Mouse (Mus musculus) forebrain, embryonic 10.5 days (tissue): ENCODE measurements at regions not wholly inside any gene's neighbourhood (a gene's known extent, or its start where the extent isn't known, plus 50 kb on each side); places are given as distances from the start of the nearest gene placed in this dataset.

Source experiments
- DNase-seq: peaks from one replicate; pipeline ENCODE4 v3.0.0-alpha.2; 2017; ENCODE audit warnings: low spot score; ENCODE audit errors: extremely low spot score
- H3K27ac ChIP-seq: fragments of 300-500 bp; sonication (generic); 2 replicates; pipeline ENCODE4 v1.5.1; 2016; ENCODE audit warnings: mild to moderate bottlenecking
- H3K27me3 ChIP-seq: fragments of 300-500 bp; sonication (generic); 2 replicates; pipeline ENCODE4 v1.6.1; 2016; ENCODE audit warnings: mild to moderate bottlenecking; ENCODE audit not compliant: poor library complexity, severe bottlenecking
- H3K36me3 ChIP-seq: fragments of 300-500 bp; sonication (generic); replicated peaks from 2 replicates; pipeline ENCODE4 v1.6.1; 2016; ENCODE audit warnings: mild to moderate bottlenecking, moderate library complexity
- H3K4me1 ChIP-seq: fragments of 300-500 bp; sonication (generic); 2 replicates; pipeline ENCODE4 v1.6.1; 2016
- H3K4me3 ChIP-seq: fragments of 300-500 bp; sonication (generic); 2 replicates; pipeline ENCODE4 v1.5.1; 2016; ENCODE audit warnings: mild to moderate bottlenecking, moderate library complexity
- H3K9me3 ChIP-seq: fragments of 300-500 bp; sonication (generic); 2 replicates; pipeline ENCODE4 v1.6.1; 2016; ENCODE audit warnings: mild to moderate bottlenecking, moderate library complexity
- WGBS: fragments of 180-500 bp; shearing (Covaris S2); methylation state at CpG from one replicate; pipeline ENCODE4 v1.1.7; 2016; 5-methylcytosine and 5-hydroxymethylcytosine counted together

DNA sequence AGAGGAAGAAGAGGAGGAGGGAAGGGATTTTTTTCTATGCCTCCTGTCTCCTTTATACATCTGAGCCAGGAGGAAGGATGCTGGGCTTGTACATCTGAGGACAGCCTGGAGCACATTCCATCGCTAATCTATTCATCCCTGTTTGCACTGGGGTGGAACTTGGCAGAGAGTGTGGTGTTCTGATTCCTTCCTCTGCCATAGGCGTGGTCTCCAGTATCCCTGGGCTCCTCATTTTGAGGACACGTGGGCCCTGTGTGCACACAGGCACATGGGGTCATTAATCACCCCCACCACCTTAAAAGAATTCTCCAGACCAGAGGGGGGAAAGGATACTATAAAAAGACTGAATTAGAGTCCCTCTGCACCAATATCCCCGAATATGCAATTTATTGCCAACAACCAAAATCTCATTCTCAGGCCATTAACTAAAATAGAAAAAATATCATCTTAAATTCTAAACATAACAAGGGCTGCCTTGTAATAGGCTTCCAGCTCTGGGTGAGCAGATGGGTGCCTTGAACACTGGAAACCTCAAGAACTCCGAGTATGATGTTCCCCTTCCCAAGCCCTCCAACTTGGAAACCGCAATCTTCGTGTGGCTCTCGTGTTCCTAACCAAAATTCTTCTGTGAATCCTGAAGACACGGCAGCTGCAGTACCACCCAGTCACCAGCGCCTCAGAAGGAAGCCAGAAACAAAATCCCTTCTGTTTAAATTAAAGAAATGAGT, 254.7 kb downstream of the Cxcl12 start:
- H3K4me1 ChIP-seq = peaks cover 12% of the 10 kb centered on the region
- 74% methylated on average over 10 of the region's 10 CpGs for WGBS
- H3K27me3 ChIP-seq = no peaks in the 10 kb centered on the region
- no peaks in the 10 kb centered on the region for H3K36me3 ChIP-seq
- H3K4me3 ChIP-seq = no peak overlapping the region
- H3K9me3 ChIP-seq = no peaks in the 10 kb centered on the region
- DNase-seq = no peak
- no peak overlapping the region for H3K27ac ChIP-seq

DNA sequence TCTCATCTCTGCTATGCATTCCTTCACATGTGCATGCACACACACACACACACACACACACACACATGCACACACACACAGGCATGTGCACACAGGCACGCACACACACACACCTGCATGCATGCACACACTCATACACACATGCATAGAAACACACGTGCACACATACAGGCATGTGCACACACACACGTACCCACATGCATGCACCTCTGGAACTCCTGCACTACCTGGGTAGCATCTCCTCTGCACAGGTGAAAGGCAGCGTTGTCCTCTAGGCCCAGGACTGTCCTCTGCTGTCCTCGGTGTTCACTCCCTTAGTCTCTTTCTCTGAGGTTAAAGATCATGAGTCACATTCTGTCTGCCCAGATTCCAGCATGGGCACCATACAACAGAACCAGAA, 258.0 kb downstream of the Cxcl12 start:
- no peak overlapping the region for H3K27ac ChIP-seq
- H3K4me3 ChIP-seq = no peak overlapping the region
- WGBS = 91% methylated on average over 5 of the region's 5 CpGs
- H3K9me3 ChIP-seq = no peaks in the 10 kb centered on the region
- no peaks in the 10 kb centered on the region for H3K27me3 ChIP-seq
- H3K4me1 ChIP-seq = peaks cover 32% of the 10 kb centered on the region
- no peaks in the 10 kb centered on the region for H3K36me3 ChIP-seq
- DNase-seq = no peak

DNA sequence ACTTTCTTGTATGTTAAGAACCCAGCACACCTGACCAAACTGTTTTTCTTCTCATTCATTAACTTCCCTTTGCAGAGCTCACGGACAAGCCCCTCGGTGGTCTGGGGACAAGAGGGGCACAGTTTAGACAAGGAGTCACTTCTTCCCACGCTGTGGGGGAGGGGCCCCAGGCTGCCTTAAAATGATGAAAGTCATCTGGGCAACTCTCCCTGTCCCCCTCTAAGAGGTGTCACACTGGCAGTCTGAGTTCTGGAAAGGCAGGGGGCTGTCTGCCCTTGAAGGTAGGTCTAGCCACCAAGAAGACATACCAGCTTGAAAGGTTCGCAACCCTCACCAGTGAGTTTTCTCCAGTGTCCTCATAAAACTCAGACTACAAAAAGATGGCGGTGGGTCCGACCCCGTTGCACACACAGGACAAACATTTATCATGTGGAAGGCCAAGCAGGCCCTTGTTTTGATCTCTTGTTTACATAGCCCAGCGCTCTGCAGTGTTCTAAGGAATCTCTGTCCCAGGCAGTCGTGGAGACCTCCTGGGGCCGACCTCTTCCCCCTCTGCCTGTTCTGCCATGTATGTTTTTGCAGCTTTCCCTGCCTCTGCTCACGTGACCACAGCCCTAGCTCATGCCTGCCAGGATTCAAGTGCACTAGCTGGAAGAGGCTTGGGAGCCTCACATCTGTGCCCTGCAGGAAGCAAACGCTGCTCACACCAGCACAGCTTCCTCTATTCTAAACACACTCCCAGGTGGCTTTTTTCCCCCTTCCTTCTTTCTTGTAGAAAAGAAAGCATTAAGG, 259.2 kb downstream of the Cxcl12 start:
- H3K27me3 ChIP-seq = no peaks in the 10 kb centered on the region
- peak overlapping the region; percentile 70 for H3K27ac ChIP-seq
- no peaks in the 10 kb centered on the region for H3K36me3 ChIP-seq
- WGBS = 56% methylated on average over 12 of the region's 12 CpGs
- no peak overlapping the region for H3K4me3 ChIP-seq
- peaks cover 42% of the 10 kb centered on the region for H3K4me1 ChIP-seq
- H3K9me3 ChIP-seq = no peaks in the 10 kb centered on the region
- DNase-seq = no peak

DNA sequence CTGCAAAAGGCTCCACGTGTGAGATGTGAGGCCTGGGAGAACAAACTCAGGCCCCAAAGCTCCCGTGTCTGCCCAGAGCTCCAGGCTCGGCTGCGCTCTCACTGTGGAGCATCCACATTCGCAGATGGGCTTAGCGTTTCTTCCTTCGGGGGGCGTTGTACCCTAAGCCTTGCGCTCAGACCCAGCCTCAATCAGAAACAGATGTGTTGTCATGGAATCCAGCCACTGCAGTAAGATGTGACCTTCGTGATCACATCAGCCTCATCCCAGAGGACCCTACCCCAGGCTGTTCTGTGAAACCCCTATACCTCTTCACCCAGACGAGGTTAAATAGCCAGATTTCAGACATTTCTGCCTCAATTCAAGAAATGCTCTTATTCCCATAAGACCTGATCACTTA, 260.1 kb downstream of the Cxcl12 start:
- no peaks in the 10 kb centered on the region for H3K36me3 ChIP-seq
- 64% methylated on average over 11 of the region's 11 CpGs for WGBS
- DNase-seq = peak; percentile 30
- H3K4me3 ChIP-seq = no peak overlapping the region
- H3K27ac ChIP-seq = peak overlapping the region; percentile 70
- H3K9me3 ChIP-seq = no peaks in the 10 kb centered on the region
- H3K4me1 ChIP-seq = peaks cover 44% of the 10 kb centered on the region
- no peaks in the 10 kb centered on the region for H3K27me3 ChIP-seq

DNA sequence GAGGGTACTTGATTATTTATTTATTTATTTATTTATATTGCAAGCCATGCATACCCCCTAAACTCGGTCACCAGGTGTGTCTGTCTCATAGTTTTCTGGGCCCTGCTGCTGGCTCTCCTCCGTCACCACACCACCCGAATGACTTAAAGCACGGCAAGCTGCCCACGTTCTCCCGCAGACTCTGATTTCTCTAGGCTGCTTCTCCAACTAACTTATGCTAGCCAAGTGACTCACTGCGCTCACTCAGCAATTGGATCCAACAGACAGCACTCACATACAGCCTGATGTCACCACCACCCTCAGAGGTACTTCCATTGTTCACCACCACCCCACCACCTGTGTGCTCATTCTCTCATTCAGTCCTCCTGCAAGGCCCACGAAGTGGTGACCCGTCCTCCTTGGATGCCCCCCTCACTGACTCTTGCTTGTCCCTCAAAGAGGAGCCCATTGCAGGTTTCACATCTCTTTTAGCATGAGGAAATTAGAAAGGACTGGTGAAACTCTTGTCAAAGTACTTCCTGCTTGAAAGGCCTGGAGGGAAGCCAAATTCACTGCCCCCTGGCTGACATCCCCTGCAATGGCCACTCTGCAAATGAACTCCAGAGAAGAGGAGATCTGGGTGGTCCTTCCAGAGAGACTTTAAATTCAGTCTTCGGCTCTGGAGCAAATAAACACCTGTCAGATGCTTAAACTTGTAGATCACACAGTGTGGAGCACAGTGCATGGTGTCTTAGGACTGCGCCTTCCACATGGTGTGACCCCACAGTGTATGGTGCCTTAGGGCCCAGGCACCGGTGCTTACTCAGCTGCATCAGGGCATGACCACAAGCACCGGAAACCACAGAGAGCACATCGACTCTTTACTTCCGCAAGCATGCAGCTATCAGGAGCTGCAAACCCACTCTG, 262.8 kb downstream of the Cxcl12 start:
- DNase-seq = no peak
- H3K4me1 ChIP-seq = peaks cover 59% of the 10 kb centered on the region
- no peaks in the 10 kb centered on the region for H3K27me3 ChIP-seq
- no peaks in the 10 kb centered on the region for H3K36me3 ChIP-seq
- H3K27ac ChIP-seq = peak overlapping the region; percentile 48; the same call in 1 of the 2 replicates
- no peak overlapping the region for H3K4me3 ChIP-seq
- no peaks in the 10 kb centered on the region for H3K9me3 ChIP-seq
- WGBS = 75% methylated on average over 15 of the region's 15 CpGs

DNA sequence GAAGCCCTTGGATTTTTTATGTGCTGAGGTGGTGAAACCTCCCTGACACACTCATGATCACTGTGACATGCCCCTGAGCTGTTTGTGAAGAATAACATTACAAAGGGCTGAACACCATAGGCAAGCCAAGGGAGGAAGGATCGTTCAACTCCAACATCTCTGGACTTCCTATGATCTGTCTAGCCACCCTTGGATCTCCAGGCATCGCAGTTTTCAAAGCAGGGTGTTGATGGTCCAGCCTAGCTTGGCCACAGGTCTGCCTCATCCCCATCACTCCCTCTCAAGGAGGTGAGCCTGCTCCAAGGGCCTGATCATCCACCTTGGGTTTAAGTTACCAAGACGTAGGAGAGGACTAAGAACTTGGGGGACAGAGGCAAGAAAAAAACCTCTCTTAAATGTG, 268.5 kb downstream of the Cxcl12 start:
- no peaks in the 10 kb centered on the region for H3K27me3 ChIP-seq
- H3K27ac ChIP-seq = no peak overlapping the region
- peaks cover 22% of the 10 kb centered on the region for H3K4me1 ChIP-seq
- no peak for DNase-seq
- no peaks in the 10 kb centered on the region for H3K9me3 ChIP-seq
- no peak overlapping the region for H3K4me3 ChIP-seq
- WGBS = 91% methylated on average over 3 of the region's 3 CpGs
- no peaks in the 10 kb centered on the region for H3K36me3 ChIP-seq

DNA sequence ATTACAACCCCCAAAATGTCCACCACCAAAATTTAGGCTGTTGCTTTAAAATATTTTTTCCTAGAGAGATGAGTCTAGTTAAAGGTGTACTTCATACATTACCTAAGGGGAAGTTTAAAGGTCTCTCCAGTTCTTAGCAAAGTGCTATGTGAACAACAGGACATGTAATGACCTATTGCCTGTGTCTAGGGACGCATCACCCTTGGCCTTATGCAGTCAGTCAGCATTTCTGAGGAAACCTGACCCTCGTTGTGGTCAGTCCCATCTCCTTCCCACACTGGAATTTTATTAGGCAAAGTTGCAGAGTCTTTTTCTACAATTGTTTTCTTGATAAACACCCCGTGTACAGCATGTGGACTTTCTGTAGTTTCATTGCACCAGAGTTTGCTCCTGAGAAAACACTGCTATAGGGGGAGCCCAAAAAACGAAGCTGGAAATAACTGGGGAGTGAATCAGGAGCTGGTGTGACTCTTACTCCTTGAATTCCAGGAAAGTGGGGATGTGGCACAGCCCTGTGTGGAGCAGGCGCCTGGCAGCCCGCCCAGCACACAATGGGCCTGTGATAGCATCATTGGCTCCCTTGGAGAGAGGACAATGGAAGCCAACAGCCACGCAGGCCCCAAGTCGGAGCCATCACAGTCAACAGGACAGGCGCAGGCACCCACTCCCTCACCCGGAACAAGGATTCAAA, 269.2 kb downstream of the Cxcl12 start:
- no peaks in the 10 kb centered on the region for H3K36me3 ChIP-seq
- no peak overlapping the region for H3K4me3 ChIP-seq
- no peak overlapping the region for H3K27ac ChIP-seq
- no peak for DNase-seq
- no peaks in the 10 kb centered on the region for H3K27me3 ChIP-seq
- WGBS = 71% methylated on average over 10 of the region's 10 CpGs
- H3K9me3 ChIP-seq = no peaks in the 10 kb centered on the region
- H3K4me1 ChIP-seq = peaks cover 16% of the 10 kb centered on the region

DNA sequence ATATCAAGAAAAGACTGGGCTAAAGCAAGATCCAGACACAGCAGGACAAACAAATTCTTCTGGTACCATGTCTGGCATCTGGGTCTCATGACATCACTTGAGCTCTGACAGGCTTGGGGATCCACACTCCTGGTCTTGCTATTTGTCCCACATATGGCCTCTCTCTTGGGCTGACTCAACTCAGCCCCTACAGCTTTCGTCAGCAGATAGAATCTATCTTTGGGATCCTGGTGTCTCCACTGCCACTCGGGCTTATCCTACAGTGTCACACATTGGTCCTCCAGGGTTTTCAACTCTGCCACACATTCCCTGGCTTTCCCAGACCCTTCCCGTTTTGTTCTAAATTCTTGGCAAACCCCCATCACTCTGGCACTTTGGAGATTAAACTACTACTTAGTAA, 280.3 kb downstream of the Cxcl12 start:
- no peak for DNase-seq
- 91% methylated on average over 3 of the region's 3 CpGs for WGBS

DNA sequence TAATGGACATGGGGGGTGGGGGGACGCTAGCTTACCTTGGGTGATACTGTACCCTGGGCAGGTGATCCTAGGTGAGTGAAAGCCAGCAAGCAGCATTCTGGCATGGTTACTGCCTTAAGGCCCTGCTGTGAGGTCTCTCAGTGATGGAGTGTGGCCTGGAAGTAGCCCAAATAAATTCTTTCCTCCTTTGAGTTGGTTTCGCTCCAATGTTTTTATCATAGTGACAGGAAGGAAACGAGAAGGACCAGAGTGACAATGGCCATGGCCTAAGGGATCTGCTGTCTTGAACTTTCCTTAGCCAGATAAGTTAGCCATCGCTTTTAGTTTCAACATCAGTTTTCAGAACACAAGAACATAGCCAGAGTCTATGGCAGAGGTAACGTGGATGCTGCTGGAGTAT, 282.7 kb downstream of the Cxcl12 start:
- 88% methylated on average over 5 of the region's 5 CpGs for WGBS
- Histone ChIP-seq H3K36me3 (no peaks in the 10 kb centered on the region), H3K4me1 (no peaks in the 10 kb centered on the region), H3K27ac (no peak overlapping the region), H3K4me3 (no peak overlapping the region), H3K9me3 (no peaks in the 10 kb centered on the region), H3K27me3 (no peaks in the 10 kb centered on the region)
- DNase-seq = no peak

More for the DNA sequence above, 280.3 kb downstream of the Cxcl12 start:
- no peaks in the 10 kb centered on the region for H3K9me3 ChIP-seq
- no peaks in the 10 kb centered on the region for H3K4me1 ChIP-seq
- H3K27ac ChIP-seq = no peak overlapping the region
- no peaks in the 10 kb centered on the region for H3K27me3 ChIP-seq
- no peak overlapping the region for H3K4me3 ChIP-seq
- H3K36me3 ChIP-seq = no peaks in the 10 kb centered on the region

DNA sequence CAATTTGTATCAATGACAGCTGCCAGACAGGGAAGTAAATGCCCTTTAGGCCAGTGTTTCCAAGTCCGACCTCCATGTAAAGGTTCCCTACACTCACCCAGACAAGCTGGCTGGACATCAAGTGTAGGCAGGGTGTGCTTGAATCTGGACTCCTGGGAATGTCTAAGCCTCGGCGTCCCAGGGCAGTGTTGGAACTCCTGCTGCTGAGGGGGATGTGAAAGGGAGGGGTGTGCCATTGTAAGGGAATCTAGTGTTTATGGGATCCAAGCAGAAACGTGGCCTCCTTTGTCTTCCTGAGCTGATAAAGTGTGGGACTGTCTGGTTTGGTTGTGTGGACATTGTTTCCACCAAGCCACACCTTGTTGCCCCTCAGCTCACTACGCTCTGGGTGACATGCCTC, 291.9 kb downstream of the Cxcl12 start:
- no peak for DNase-seq
- H3K27ac ChIP-seq = no peak overlapping the region
- H3K4me3 ChIP-seq = no peak overlapping the region
- no peaks in the 10 kb centered on the region for H3K36me3 ChIP-seq
- no peaks in the 10 kb centered on the region; the same call in 1 of the 2 replicates for H3K27me3 ChIP-seq
- peaks cover 10% of the 10 kb centered on the region for H3K4me1 ChIP-seq
- no peaks in the 10 kb centered on the region for H3K9me3 ChIP-seq
- WGBS = 57% methylated on average over 5 of the region's 5 CpGs

DNA sequence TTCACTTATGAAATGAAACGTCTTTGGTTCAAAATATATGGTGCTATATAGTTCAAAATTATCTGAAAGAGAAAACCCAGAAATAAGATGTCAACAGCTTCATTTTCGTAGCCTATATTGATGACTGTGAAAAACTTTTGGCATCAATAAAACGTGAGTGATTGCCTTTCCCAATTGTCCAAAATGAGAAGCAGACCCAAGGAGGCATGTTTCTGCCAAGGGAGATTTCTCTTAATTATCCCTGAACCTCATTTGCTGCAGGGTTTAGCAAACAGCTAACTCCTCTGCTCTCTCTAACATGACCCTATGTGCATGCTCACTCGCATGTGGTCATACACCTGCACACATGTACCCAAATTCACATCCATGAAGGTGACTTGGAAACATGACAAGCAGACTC, 296.8 kb downstream of the Cxcl12 start:
- H3K27ac ChIP-seq = no peak overlapping the region
- no peaks in the 10 kb centered on the region; the same call in 1 of the 2 replicates for H3K27me3 ChIP-seq
- WGBS = 83% methylated on average over 4 of the region's 4 CpGs
- no peak overlapping the region for H3K4me3 ChIP-seq
- peaks cover 14% of the 10 kb centered on the region for H3K4me1 ChIP-seq
- no peak for DNase-seq
- no peaks in the 10 kb centered on the region for H3K36me3 ChIP-seq
- H3K9me3 ChIP-seq = no peaks in the 10 kb centered on the region

DNA sequence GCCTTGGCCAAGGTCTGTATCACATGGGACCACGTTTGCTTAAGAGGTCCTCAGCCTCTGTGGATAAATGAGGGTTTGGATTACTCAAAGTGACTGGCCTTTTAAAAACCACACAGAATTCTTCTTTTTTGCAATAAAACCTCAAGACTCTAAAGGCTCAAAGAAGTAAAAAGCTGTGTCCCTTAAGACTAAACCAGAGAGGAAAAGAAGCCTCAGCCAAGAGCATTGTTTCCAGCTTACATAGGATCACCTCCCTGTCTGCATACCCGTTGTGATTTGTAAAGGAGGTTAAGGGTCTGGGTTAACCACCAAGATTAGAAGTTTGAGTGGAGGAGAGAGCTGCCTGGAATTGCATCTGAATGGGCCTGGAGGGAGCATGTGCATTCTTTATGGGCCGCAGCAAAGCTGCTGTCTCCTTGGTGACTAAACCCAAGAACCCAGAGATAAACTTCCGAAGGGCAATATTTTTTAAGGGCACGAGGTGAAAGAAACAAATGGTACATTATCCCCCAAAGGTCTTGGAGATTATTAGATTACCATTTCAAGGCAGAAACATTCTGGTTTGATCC, 297.4 kb downstream of the Cxcl12 start:
- Histone ChIP-seq H3K9me3 (no peaks in the 10 kb centered on the region), H3K27ac (no peak overlapping the region), H3K4me1 (peaks cover 9% of the 10 kb centered on the region), H3K36me3 (no peaks in the 10 kb centered on the region), H3K4me3 (no peak overlapping the region), H3K27me3 (no peaks in the 10 kb centered on the region; the same call in 1 of the 2 replicates)
- 36% methylated on average over 5 of the region's 5 CpGs for WGBS
- DNase-seq = no peak
